23 mouse cellular contexts compared by ENCODE assay signal in the genomic region with DNA sequence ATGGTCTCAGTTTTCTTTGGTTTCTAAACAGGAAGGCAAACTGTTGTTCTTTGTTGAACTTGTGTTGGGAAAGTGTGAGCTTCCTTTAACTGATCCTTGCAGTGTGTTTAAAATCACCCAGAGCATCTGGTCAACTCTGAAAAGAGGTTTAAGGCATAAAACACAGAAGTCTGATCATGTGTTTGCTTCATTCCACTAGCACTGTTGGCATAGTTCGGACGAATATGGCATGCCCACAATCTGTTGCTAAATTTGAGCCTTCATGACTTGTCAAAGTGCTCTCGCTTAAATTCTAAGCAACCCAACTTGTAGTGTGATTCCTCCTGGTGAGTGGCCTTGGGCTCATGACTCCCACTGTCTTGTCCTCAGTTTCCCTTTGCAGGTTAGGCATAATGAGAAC.
A peak's percentile ranks its signal among the peaks of the same experiment; 100 is the strongest.
DNase-seq lines count a peak whose midpoint lies in the region; ATAC-seq and TF ChIP-seq lines count a peak whose summit lies in the region.
"Had no signal": no experiment of that assay in that cellular context is flagged by ENCODE, and none has a peak within 500 bp of the region (broad histone marks: within the 10 kb centered on the region; RNA-seq: fewer than 3 reads in every experiment).

No protein-coding gene starts in this region.

- no peaks in the 10 kb centered on the region for H3K4me1 ChIP-seq in forebrain, postnatal 0 days (ENCODE audit: insufficient read depth)
- H3K4me1 ChIP-seq in forebrain, embryonic 14.5 days (ENCODE audit: control insufficient read depth, insufficient read depth, low read length) = no peaks in the 10 kb centered on the region
- H3K4me1 ChIP-seq in lung, adult 2 months (ENCODE audit: control insufficient read depth, insufficient read depth, low read length) = peaks cover 11% of the 10 kb centered on the region
- H3K4me1 ChIP-seq in cortical plate, adult 2 months (ENCODE audit: control insufficient read depth, insufficient read depth, low read length) = peaks cover 4% of the 10 kb centered on the region; the same call in 1 of the 2 replicates
- H3K4me1 ChIP-seq: embryonic facial prominence, embryonic 13.5 days; embryonic facial prominence, embryonic 15.5 days; forebrain, embryonic 12.5 days had no signal

- H3K9me3 ChIP-seq in forebrain, postnatal 0 days (ENCODE audit: low read length) = no peaks in the 10 kb centered on the region
- no peaks in the 10 kb centered on the region for H3K9me3 ChIP-seq in forebrain, embryonic 14.5 days (replicated peaks; ENCODE audit: control insufficient read depth, low read length)
- H3K9me3 ChIP-seq: embryonic facial prominence, embryonic 13.5 days; embryonic facial prominence, embryonic 15.5 days; forebrain, embryonic 10.5 days; forebrain, embryonic 12.5 days; forebrain, embryonic 15.5 days had no signal

- intact Hi-C loops in gastrocnemius, adult 2 months (cut with DNase I) = no loop called here

- no peak overlapping the region for H3K9ac ChIP-seq in forebrain, postnatal 0 days
- no peak overlapping the region for H3K9ac ChIP-seq in forebrain, embryonic 14.5 days (ENCODE audit: low read length)
- H3K9ac ChIP-seq: embryonic facial prominence, embryonic 13.5 days; embryonic facial prominence, embryonic 15.5 days; forebrain, embryonic 12.5 days; forebrain, embryonic 15.5 days had no signal

- DNase-seq in forebrain, postnatal 0 days = peak; percentile 46
- no peak for DNase-seq in forebrain, embryonic 14.5 days (ENCODE audit: low spot score)
- peak; percentile 14 for DNase-seq in lung, postnatal 10 days
- DNase-seq in lung, postnatal 4 days = no peak
- peak; percentile 29 for DNase-seq in lung, postnatal 36 days
- DNase-seq in lung, adult 2 months = no peak
- DNase-seq in gastrocnemius, adult 2 months = no peak
- DNase-seq: adrenal gland, adult 2 months; adrenal gland, postnatal 10 days; adrenal gland, postnatal 25 days; cerebellum, adult 11-12 months; cerebellum, adult 2 months; cerebellum, adult 9-10 months; cerebellum, postnatal 10 days; cerebellum, postnatal 25 days; embryo, embryonic 11 days had no signal

- no peak overlapping the region for H3K27ac ChIP-seq in forebrain, postnatal 0 days (ENCODE audit: low read depth, low read length)
- no peak overlapping the region for H3K27ac ChIP-seq in forebrain, embryonic 14.5 days (ENCODE audit: low read depth, low read length)
- peak overlapping the region; percentile 40; the same call in 1 of the 2 replicates for H3K27ac ChIP-seq in cortical plate, adult 2 months (ENCODE audit: insufficient read depth, low read length)
- no peak overlapping the region for H3K27ac ChIP-seq in gastrocnemius, adult 2 months
- H3K27ac ChIP-seq: embryonic facial prominence, embryonic 13.5 days; embryonic facial prominence, embryonic 15.5 days; forebrain, embryonic 10.5 days; forebrain, embryonic 12.5 days; forebrain, embryonic 15.5 days had no signal

- peak; percentile 82 for ATAC-seq in forebrain, postnatal 0 days
- ATAC-seq in forebrain, embryonic 14.5 days = no peak
- ATAC-seq: forebrain, embryonic 15.5 days had no signal

- H3K27me3 ChIP-seq in forebrain, postnatal 0 days (ENCODE audit: insufficient read depth, low read length) = no peaks in the 10 kb centered on the region
- H3K27me3 ChIP-seq in forebrain, embryonic 14.5 days (replicated peaks; ENCODE audit: control insufficient read depth, insufficient read depth, low read length) = no peaks in the 10 kb centered on the region
- H3K27me3 ChIP-seq: embryonic facial prominence, embryonic 13.5 days; embryonic facial prominence, embryonic 15.5 days; forebrain, embryonic 12.5 days; forebrain, embryonic 15.5 days had no signal

- no peak for TF ChIP-seq CTCF in forebrain, postnatal 0 days (IDR thresholded peaks at IDR 0.05; ENCODE audit: low read depth)
- TF ChIP-seq CTCF in lung, adult 2 months (IDR thresholded peaks at IDR 0.05; ENCODE audit: insufficient read depth, low read length) = no peak
- no peak for TF ChIP-seq CTCF in cortical plate, adult 2 months (IDR thresholded peaks at IDR 0.05; ENCODE audit: extremely low read depth, insufficient read depth, low read length)
- no peak for TF ChIP-seq CTCF in gastrocnemius, adult 2 months (IDR thresholded peaks at IDR 0.05)

- no peak overlapping the region for H3K4me3 ChIP-seq in forebrain, postnatal 0 days (ENCODE audit: low read depth, low read length)
- no peak overlapping the region for H3K4me3 ChIP-seq in forebrain, embryonic 14.5 days (ENCODE audit: low read depth, low read length)
- no peak overlapping the region for H3K4me3 ChIP-seq in lung, adult 2 months (replicated peaks; ENCODE audit: extremely low read depth, low read depth, low read length)
- H3K4me3 ChIP-seq in cortical plate, adult 2 months (ENCODE audit: insufficient read depth, low read length) = no peak overlapping the region
- H3K4me3 ChIP-seq in gastrocnemius, adult 2 months = no peak overlapping the region
- H3K4me3 ChIP-seq: embryonic facial prominence, embryonic 13.5 days; embryonic facial prominence, embryonic 15.5 days; erythroblast, embryonic 14.5 days; forebrain, embryonic 10.5 days; forebrain, embryonic 12.5 days; forebrain, embryonic 15.5 days had no signal

- H3K4me2 ChIP-seq in forebrain, postnatal 0 days (ENCODE audit: low read depth) = no peak overlapping the region
- H3K4me2 ChIP-seq in forebrain, embryonic 14.5 days (ENCODE audit: low read length) = no peak overlapping the region
- H3K4me2 ChIP-seq: embryonic facial prominence, embryonic 13.5 days; embryonic facial prominence, embryonic 15.5 days; forebrain, embryonic 12.5 days; forebrain, embryonic 15.5 days had no signal

- no peak for TF ChIP-seq POLR2A in lung, adult 2 months (IDR thresholded peaks at IDR 0.05; ENCODE audit: borderline replicate concordance, extremely low read depth, low read depth, low read length)
- no peak for TF ChIP-seq POLR2A in cortical plate, adult 2 months (IDR thresholded peaks at IDR 0.05; ENCODE audit: extremely low read depth, insufficient read depth, low read length)

- H3K36me3 ChIP-seq in forebrain, postnatal 0 days (ENCODE audit: insufficient read depth) = no peaks in the 10 kb centered on the region
- H3K36me3 ChIP-seq in forebrain, embryonic 14.5 days (ENCODE audit: control insufficient read depth, insufficient read depth, low read length) = no peaks in the 10 kb centered on the region
- H3K36me3 ChIP-seq: embryonic facial prominence, embryonic 13.5 days; embryonic facial prominence, embryonic 15.5 days; forebrain, embryonic 10.5 days; forebrain, embryonic 12.5 days; forebrain, embryonic 15.5 days had no signal

- WGBS in forebrain, postnatal 0 days = 60% methylated on average over 3 of the region's 3 CpGs
- 90% methylated on average over 3 of the region's 3 CpGs for WGBS in forebrain, embryonic 14.5 days
- WGBS in lung, adult 2 months = 54% methylated on average over 3 of the region's 3 CpGs

Comparison
In these comparisons a context has a peak if more than half of its experiments do, and no peak if none do; other contexts are left out.
1. DNase-seq: peak in forebrain, postnatal 0 days (single experiment), lung, postnatal 10 days (single experiment) and lung, postnatal 36 days (single experiment); none in forebrain, embryonic 14.5 days (single experiment), lung, postnatal 4 days (0 of 2), lung, adult 2 months (single experiment) and gastrocnemius, adult 2 months (single experiment).